In genomic region chr12:21286243-21286622, GRCm38 (mm10) we compare ENCODE assay signal across 8 mouse cellular contexts. TPM values are rescaled to one million over a fixed set of nuclear protein-coding genes. Genes with fewer than 3 reads are reported as not detected.
DNase-seq lines count a peak whose midpoint lies in the region; ATAC-seq lines count a peak whose summit lies in the region.

Itgb1bp1 (minus strand) TSS chr12:21286284.

- H3K36me3 ChIP-seq in megakaryocyte, embryonic 14.5 days (replicated peaks; ENCODE audit: low read length), result peaks cover 36% of the 10 kb centered on the region

- no peaks in the 10 kb centered on the region for H3K9me3 ChIP-seq in megakaryocyte, embryonic 14.5 days

- no peaks in the 10 kb centered on the region for H3K27me3 ChIP-seq in megakaryocyte, embryonic 14.5 days (replicated peaks)

- H3K4me3 ChIP-seq in megakaryocyte, embryonic 14.5 days (replicated peaks), result peak within 1 kb of the TSS; percentile 90

- DNase-seq in adrenal gland, adult 8-10 months, result peak; percentile 98
- DNase-seq in embryo, embryonic 11 days, result peak; percentile 99
- peak; percentile 97 for DNase-seq in gastrocnemius, postnatal 25 days
- DNase-seq in left cerebral cortex, adult 9 months (ENCODE audit: low spot score in 2 of 2), result peak; percentile 93 to 99
- DNase-seq in right cerebral cortex, postnatal 14 days, result peak; percentile 99
- peak; percentile 98 for DNase-seq in urinary bladder, postnatal 4 days (ENCODE audit: low spot score in 2 of 2)

- peaks cover 64% of the 10 kb centered on the region for H3K4me1 ChIP-seq in megakaryocyte, embryonic 14.5 days

- peak; percentile 88 for ATAC-seq in inflammation-experienced regulatory T-cells, adult 6 months

RNA-seq across cellular contexts. Expression of gene Itgb1bp1, which starts in this region (rescaled TPM):
- total RNA-seq in adrenal gland, adult 8-10 months (2022), result 100 to 1,000 TPM in 1 of 4 experiments, 10 to 100 TPM in 3; 74.6 to 123 (median 85.2) TPM
- 10 to 100 TPM; 34.8 to 37.9 TPM for total RNA-seq in gastrocnemius, postnatal 25 days (2021)
- 100 to 1,000 TPM in 1 of 3 experiments, 10 to 100 TPM in 2; 70.2 to 102 (median 87.2) TPM for polyA plus RNA-seq in inflammation-experienced regulatory T-cells, adult 6 months (2017; shearing (Covaris generic))
- polyA plus RNA-seq in megakaryocyte, embryonic 14.5 days (2012; ENCODE audit: insufficient read depth, low replicate concordance), result 4.4 and 19.5 TPM in 2 replicates

Comparison
In these comparisons a context has a peak if more than half of its experiments do, and no peak if none do; other contexts are left out.
1. Peak in every context shown above with its lines: DNase-seq, ATAC-seq and H3K4me3 ChIP-seq.